Mouse (Mus musculus): ENCODE data around the gene Fyco1.

The Fyco1 gene

GRCm38 (mm10) chr9:123851713-123852448, at the start of gene Fyco1:
Gene Fyco1 (minus strand): TSS chr9:123851899.
- peak; percentile 93 to 94 for DNase-seq (ENCODE audit: low spot score in 2 of 2)

GRCm38 (mm10) chr9:123872049-123872448, 20.4 kb upstream of the Fyco1 start:
- no peak for DNase-seq (ENCODE audit: low spot score in 2 of 2)

GRCm38 (mm10) chr9:123869167-123869784, 17.6 kb upstream of the Fyco1 start:
- no peak for DNase-seq (ENCODE audit: low spot score in 2 of 2)

- no peak for DNase-seq (ENCODE audit: low spot score in 2 of 2)
Measured at GRCm38 (mm10) chr9:123863641-123864040, 11.9 kb upstream of the Fyco1 start.

- DNase-seq (ENCODE audit: low spot score in 2 of 2) = no peak
Measured at GRCm38 (mm10) chr9:123862895-123863616, 11.4 kb upstream of the Fyco1 start.

- DNase-seq (ENCODE audit: low spot score in 2 of 2) = no peak
Measured at GRCm38 (mm10) chr9:123861929-123862328, 10.2 kb upstream of the Fyco1 start, which contains the start of gene Xcr1. Gene Xcr1 (minus strand): TSS chr9:123862029.

- no peak for DNase-seq (ENCODE audit: low spot score in 2 of 2)
Measured at GRCm38 (mm10) chr9:123856836-123857235, 5.1 kb upstream of the Fyco1 start.

- DNase-seq (ENCODE audit: low spot score in 2 of 2) = no peak
Measured at GRCm38 (mm10) chr9:123852449-123853390, 1.0 kb upstream of the Fyco1 start.

GRCm38 (mm10) chr9:123851062-123851712, 512 bp downstream of the Fyco1 start:
- DNase-seq (ENCODE audit: low spot score in 2 of 2) = peak; percentile 67 to 88

GRCm38 (mm10) chr9:123850705-123851061, 1.0 kb downstream of the Fyco1 start:
- peak in 1 of 2 experiments; percentile 64 for DNase-seq (ENCODE audit: low spot score in 2 of 2)

- DNase-seq (ENCODE audit: low spot score in 2 of 2) = peak in 1 of 2 experiments; percentile 25
Measured at GRCm38 (mm10) chr9:123849976-123850695, 1.6 kb downstream of the Fyco1 start.

- no peak for DNase-seq (ENCODE audit: low spot score in 2 of 2)
Measured at GRCm38 (mm10) chr9:123846490-123846889, 5.2 kb downstream of the Fyco1 start.

- peak in 1 of 2 experiments; percentile 51 for DNase-seq (ENCODE audit: low spot score in 2 of 2)
Measured at GRCm38 (mm10) chr9:123845120-123845519, 6.6 kb downstream of the Fyco1 start.

GRCm38 (mm10) chr9:123844468-123844867, 7.2 kb downstream of the Fyco1 start:
- no peak for DNase-seq (ENCODE audit: low spot score in 2 of 2)

- DNase-seq (ENCODE audit: low spot score in 2 of 2) = no peak
Measured at GRCm38 (mm10) chr9:123840243-123840642, 11.5 kb downstream of the Fyco1 start.

GRCm38 (mm10) chr9:123835851-123836250, 15.8 kb downstream of the Fyco1 start:
- DNase-seq (ENCODE audit: low spot score in 2 of 2) = no peak

GRCm38 (mm10) chr9:123828916-123829315, 22.8 kb downstream of the Fyco1 start:
- no peak for DNase-seq (ENCODE audit: low spot score in 2 of 2)

- DNase-seq (ENCODE audit: low spot score in 2 of 2) = no peak
Measured at GRCm38 (mm10) chr9:123826631-123827030, 25.1 kb downstream of the Fyco1 start.

- DNase-seq (ENCODE audit: low spot score in 2 of 2) = no peak
Measured at GRCm38 (mm10) chr9:123818601-123819000, 33.1 kb downstream of the Fyco1 start.

GRCm38 (mm10) chr9:123815996-123816395, 35.7 kb downstream of the Fyco1 start:
- DNase-seq (ENCODE audit: low spot score in 2 of 2) = no peak

All from spleen, postnatal 10 days (tissue).